Mouse (Mus musculus) neutrophil, adult 83 days (primary cell): ENCODE data around the gene Hunk. TPM values are rescaled to one million over a fixed set of nuclear protein-coding genes. Genes with fewer than 3 reads are reported as not detected.

Source experiments
- total RNA-seq, 2 experiments: library from RNA; stranded (reverse); gene quantifications; one replicate each; pipeline ENCODE4 v1.2.4; 2023

The Hunk gene
- total RNA-seq = under 1 TPM; 0.09 to 0.33 TPM

DNA sequence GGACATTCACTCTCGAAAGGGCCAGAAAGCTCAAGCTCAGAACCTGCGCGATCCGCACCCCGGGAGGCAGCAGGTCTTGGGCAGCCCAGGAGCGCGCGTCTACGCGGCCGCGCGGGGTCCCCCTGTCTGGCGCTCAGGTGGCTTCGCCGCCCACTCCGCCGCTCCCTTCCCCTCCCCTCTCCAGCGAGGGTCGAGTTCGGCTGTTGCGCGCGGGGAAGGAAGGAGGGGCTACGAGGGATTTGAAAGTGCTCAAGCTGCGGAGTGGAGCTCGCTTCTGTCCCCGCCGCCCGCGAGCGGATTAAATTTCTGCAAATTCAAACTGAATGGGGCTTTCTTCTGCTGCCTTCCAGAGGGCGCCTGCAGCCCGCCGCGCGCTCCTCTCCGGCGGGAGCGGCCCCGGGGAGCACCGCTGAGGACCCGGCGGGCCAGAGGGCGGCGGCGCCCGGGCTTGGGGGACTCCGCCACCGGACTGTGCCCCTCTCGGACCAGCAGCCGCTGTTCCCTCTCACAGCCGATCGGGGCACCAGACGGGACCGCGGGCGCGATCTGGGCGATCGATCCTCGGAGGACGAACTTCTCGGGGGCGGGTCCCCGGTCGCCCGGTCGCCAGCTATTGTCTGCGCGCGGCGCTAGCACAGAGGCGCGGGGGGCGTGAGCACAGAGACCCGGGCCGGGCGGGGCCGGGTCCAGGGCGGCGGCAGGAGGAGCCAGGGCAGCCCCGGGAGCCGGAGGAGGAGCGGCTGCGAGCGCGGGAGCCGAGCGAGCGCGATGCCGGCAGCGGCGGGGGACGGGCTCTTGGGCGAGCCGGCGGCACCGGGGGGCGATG, at the start of gene Hunk:
Gene Hunk, plus strand, starts transcription at position 326 of the 826 bp plus-strand sequence.

Other genes with a start within 250 kb of the Hunk start
- gene Tiam1, start 242.2 kb upstream of the Hunk start, total RNA-seq = 100 to 1,000 TPM; 127 to 133 TPM
- 100 to 1,000 TPM; 196 to 222 TPM for gene Sod1, start 165.3 kb upstream of the Hunk start, total RNA-seq
- 10 to 100 TPM; 59.9 to 73.2 TPM for gene Scaf4, start 101.5 kb upstream of the Hunk start, total RNA-seq